Mouse (Mus musculus) ES-Bruce4 (cell line): ENCODE data around the gene Mybpc1.

ENCODE experiments used
- CTCF ChIP-seq: IDR thresholded peaks from one replicate; pipeline ENCODE4 v1.8.1; 2011; ENCODE audit warnings: low read depth, low read length
- EP300 ChIP-seq: IDR thresholded peaks from 2 replicates; pipeline ENCODE4 v1.6.1; 2011; ENCODE audit warnings: low read depth, low read length; ENCODE audit not compliant: insufficient read depth
- POLR2A ChIP-seq: IDR thresholded peaks from one replicate; pipeline ENCODE4 v1.8.1; 2011; ENCODE audit warnings: low read length; ENCODE audit not compliant: insufficient read depth

DNA sequence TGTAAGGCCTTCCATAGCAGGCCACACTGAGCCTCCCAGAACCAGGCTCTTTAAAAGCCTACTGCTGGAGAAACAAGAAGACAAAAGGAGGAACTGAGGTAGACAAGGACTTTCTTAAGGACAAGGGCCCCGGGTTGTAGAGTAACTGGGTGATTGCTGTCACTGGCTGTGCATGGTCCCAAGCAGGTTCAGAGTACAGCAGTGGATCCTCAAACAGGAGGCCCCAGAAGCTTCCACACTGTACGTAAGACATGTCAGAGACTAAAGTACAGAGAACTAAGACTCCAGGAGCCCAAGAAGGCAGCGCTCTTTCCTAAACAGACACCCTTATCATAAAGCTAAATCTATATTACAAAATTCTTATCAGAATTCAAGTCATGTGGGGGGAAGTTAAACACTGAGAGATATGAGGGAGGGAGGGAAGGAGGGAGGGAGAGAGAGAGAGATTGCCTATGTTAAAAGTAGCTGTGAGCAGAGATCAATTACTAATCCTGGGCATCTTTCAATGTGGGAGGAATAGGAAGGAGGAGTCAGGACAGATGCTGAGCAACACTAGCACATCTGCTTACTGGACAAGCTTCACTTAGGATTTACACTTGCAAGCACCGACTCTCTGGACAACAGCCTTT is 109.9 kb downstream of the Mybpc1 start:
- TF ChIP-seq POLR2A (no peak), CTCF (no peak), EP300 (no peak)
